Mouse (Mus musculus) lung, embryonic 16.5 days (tissue): Measurements from ENCODE around the gene Tubgcp6. TPM values are rescaled to one million over a fixed set of nuclear protein-coding genes. Genes with fewer than 3 reads are reported as not detected.

Source experiments
- ATAC-seq: fragments of 200-750 bp; cut with Nextera tagmentation; 2 replicates; pipeline ENCODE4 v1.8.0; 2017; ENCODE audit warnings: low read depth, mild to moderate bottlenecking, moderate library complexity
- H3K27ac ChIP-seq: fragments of 300-500 bp; sonication (generic); 2 replicates; pipeline ENCODE4 v1.5.1; 2014; ENCODE audit warnings: mild to moderate bottlenecking, control low read depth, low read length
- H3K27me3 ChIP-seq: fragments of 300-500 bp; sonication (generic); 2 replicates; pipeline ENCODE4 v1.6.1; 2014; ENCODE audit warnings: low read depth, low read length, mixed read lengths; ENCODE audit not compliant: control insufficient read depth, insufficient read depth
- H3K36me3 ChIP-seq: fragments of 300-500 bp; sonication (generic); 2 replicates; pipeline ENCODE4 v1.6.1; 2014; ENCODE audit warnings: low read length; ENCODE audit not compliant: control insufficient read depth, insufficient read depth
- H3K4me1 ChIP-seq: fragments of 300-500 bp; sonication (generic); replicated peaks from 2 replicates; pipeline ENCODE4 v1.6.1; 2014; ENCODE audit warnings: low read length, mixed read lengths; ENCODE audit not compliant: control insufficient read depth, insufficient read depth
- H3K4me2 ChIP-seq: fragments of 300-500 bp; sonication (generic); 2 replicates; pipeline ENCODE4 v1.6.1; 2014; ENCODE audit warnings: low read depth, low read length, control low read depth
- H3K4me3 ChIP-seq: fragments of 300-500 bp; sonication (generic); 2 replicates; pipeline ENCODE4 v1.5.1; 2014; ENCODE audit warnings: mild to moderate bottlenecking, low read length, control low read depth
- H3K9ac ChIP-seq: fragments of 300-500 bp; sonication (generic); 2 replicates; pipeline ENCODE4 v1.6.1; 2014; ENCODE audit warnings: low read length, control low read depth
- H3K9me3 ChIP-seq: fragments of 300-500 bp; sonication (generic); 2 replicates; pipeline ENCODE4 v1.6.1; 2016; ENCODE audit warnings: low read length; ENCODE audit not compliant: control insufficient read depth
- WGBS: fragments of 180-500 bp; shearing (Covaris S2); extraction: QIAGEN DNeasy Blood & Tissue Kit; methylation state at CpG from one replicate; pipeline ENCODE4 v1.1.7; 2014; 5-methylcytosine and 5-hydroxymethylcytosine counted together
- polyA plus RNA-seq: library from polyadenylated mRNA; unstranded; fragments of >200 nt; fragmentation: Nextera tagmentation; extraction: Ambion mirVana; gene quantifications from 2 replicates; pipeline ENCODE4 v1.2.1, GENCODE M21; 2015

Tubgcp6 gene
- polyA plus RNA-seq, 1 experiment from 2014 or later, result 15.7 TPM

GRCm38 (mm10) chr15:89137378-89138045 lies 14.6 kb upstream of the Tubgcp6 start:
- no peak overlapping the region for H3K9ac ChIP-seq
- no peaks in the 10 kb centered on the region for H3K9me3 ChIP-seq
- no peak overlapping the region for H3K27ac ChIP-seq
- no peak overlapping the region for H3K4me2 ChIP-seq
- no peak overlapping the region for H3K4me3 ChIP-seq
- ATAC-seq, result no peak
- H3K27me3 ChIP-seq, result peaks cover 30% of the 10 kb centered on the region
- no peaks in the 10 kb centered on the region for H3K36me3 ChIP-seq
- 70% methylated on average over 11 of the region's 11 CpGs for WGBS
- H3K4me1 ChIP-seq, result peaks cover 15% of the 10 kb centered on the region

GRCm38 (mm10) chr15:89136461-89137155 lies 13.7 kb upstream of the Tubgcp6 start:
- H3K4me1 ChIP-seq, result peaks cover 15% of the 10 kb centered on the region
- no peak for ATAC-seq
- peaks cover 26% of the 10 kb centered on the region for H3K27me3 ChIP-seq
- H3K9ac ChIP-seq, result no peak overlapping the region
- H3K27ac ChIP-seq, result no peak overlapping the region
- no peak overlapping the region for H3K4me2 ChIP-seq
- 98% methylated on average over 4 of the region's 5 CpGs for WGBS
- no peaks in the 10 kb centered on the region for H3K9me3 ChIP-seq
- no peaks in the 10 kb centered on the region for H3K36me3 ChIP-seq
- H3K4me3 ChIP-seq, result no peak overlapping the region

GRCm38 (mm10) chr15:89131316-89131715 lies 8.4 kb upstream of the Tubgcp6 start:
- no peak overlapping the region for H3K9ac ChIP-seq
- H3K27ac ChIP-seq, result no peak overlapping the region
- no peak for ATAC-seq
- H3K36me3 ChIP-seq, result no peaks in the 10 kb centered on the region
- WGBS, result 81% methylated on average over 3 of the region's 3 CpGs
- H3K4me3 ChIP-seq, result no peak overlapping the region
- H3K4me2 ChIP-seq, result no peak overlapping the region
- no peaks in the 10 kb centered on the region for H3K9me3 ChIP-seq
- H3K4me1 ChIP-seq, result peaks cover 11% of the 10 kb centered on the region
- no peaks in the 10 kb centered on the region for H3K27me3 ChIP-seq

- peaks cover 11% of the 10 kb centered on the region for H3K4me1 ChIP-seq
- H3K27me3 ChIP-seq, result no peaks in the 10 kb centered on the region
- no peak overlapping the region for H3K4me3 ChIP-seq
- no peak overlapping the region for H3K4me2 ChIP-seq
- no peaks in the 10 kb centered on the region for H3K9me3 ChIP-seq
- H3K36me3 ChIP-seq, result no peaks in the 10 kb centered on the region
- no peak overlapping the region for H3K27ac ChIP-seq
- H3K9ac ChIP-seq, result no peak overlapping the region
- no peak for ATAC-seq
Observed at GRCm38 (mm10) chr15:89130245-89130644, 7.3 kb upstream of the Tubgcp6 start.

- Histone ChIP-seq H3K27me3 (no peaks in the 10 kb centered on the region), H3K27ac (peak within 1 kb of the TSS; percentile 86), H3K4me3 (peak within 1 kb of the TSS; percentile 78), H3K4me2 (peak within 1 kb of the TSS; percentile 93), H3K9me3 (no peaks in the 10 kb centered on the region), H3K9ac (peak within 1 kb of the TSS; percentile 87), H3K36me3 (0 out of 2 replicates have a peak, but pooled peaks cover 2% of the 10 kb centered on the region), H3K4me1 (peaks cover 15% of the 10 kb centered on the region)
- 2% methylated on average over 36 of the region's 36 CpGs for WGBS
- peak; percentile 87 for ATAC-seq
Observed at GRCm38 (mm10) chr15:89128382-89129350, 5.8 kb upstream of the Tubgcp6 start, which contains the start of gene Hdac10. Gene Hdac10 (minus strand): TSS chr15:89128700.

GRCm38 (mm10) chr15:89127364-89127940 lies 4.5 kb upstream of the Tubgcp6 start:
- peak overlapping the region; percentile 93 for H3K4me2 ChIP-seq
- H3K27ac ChIP-seq, result no peak overlapping the region
- ATAC-seq, result no peak
- peak overlapping the region; percentile 87 for H3K9ac ChIP-seq
- H3K9me3 ChIP-seq, result no peaks in the 10 kb centered on the region
- peak overlapping the region; percentile 78 for H3K4me3 ChIP-seq
- H3K36me3 ChIP-seq, result 0 out of 2 replicates have a peak, but pooled peaks cover 2% of the 10 kb centered on the region
- H3K4me1 ChIP-seq, result peaks cover 19% of the 10 kb centered on the region
- H3K27me3 ChIP-seq, result no peaks in the 10 kb centered on the region
- WGBS, result 84% methylated on average over 8 of the region's 8 CpGs

- WGBS, result 82% methylated on average over 8 of the region's 8 CpGs
- H3K4me1 ChIP-seq, result peaks cover 26% of the 10 kb centered on the region
Observed at GRCm38 (mm10) chr15:89126622-89127021, 3.7 kb upstream of the Tubgcp6 start.

GRCm38 (mm10) chr15:89125351-89125750 lies 2.4 kb upstream of the Tubgcp6 start:
- Histone ChIP-seq H3K9me3 (no peaks in the 10 kb centered on the region), H3K4me3 (no peak overlapping the region), H3K27ac (no peak overlapping the region), H3K36me3 (0 out of 2 replicates have a peak, but pooled peaks cover 2% of the 10 kb centered on the region), H3K4me2 (no peak overlapping the region), H3K4me1 (peaks cover 35% of the 10 kb centered on the region), H3K27me3 (no peaks in the 10 kb centered on the region), H3K9ac (no peak overlapping the region)
- WGBS, result 89% methylated on average over 9 of the region's 9 CpGs
- ATAC-seq, result no peak

More at GRCm38 (mm10) chr15:89126622-89127021, 3.7 kb upstream of the Tubgcp6 start:
- ATAC-seq, result no peak
- no peak overlapping the region for H3K4me3 ChIP-seq
- no peak overlapping the region for H3K27ac ChIP-seq
- no peaks in the 10 kb centered on the region for H3K9me3 ChIP-seq
- no peaks in the 10 kb centered on the region for H3K27me3 ChIP-seq
- H3K4me2 ChIP-seq, result no peak overlapping the region
- H3K9ac ChIP-seq, result no peak overlapping the region
- 0 out of 2 replicates have a peak, but pooled peaks cover 2% of the 10 kb centered on the region for H3K36me3 ChIP-seq
